Mouse (Mus musculus) myocyte (in vitro differentiated cells): ENCODE results near the gene Olfr692.

Experiments used
- CEBPB ChIP-seq: IDR thresholded peaks from 2 replicates; pipeline ENCODE4 v1.6.1; 2011; ENCODE audit warnings: mild to moderate bottlenecking, moderate library complexity; ENCODE audit not compliant: poor library complexity, insufficient read depth, severe bottlenecking
- E2F4 ChIP-seq: IDR thresholded peaks from one replicate; pipeline ENCODE4 v1.6.1; 2011; ENCODE audit warnings: mild to moderate bottlenecking, control low read depth, moderate library complexity; ENCODE audit not compliant: insufficient read depth
- MAX ChIP-seq: IDR thresholded peaks from one replicate; pipeline ENCODE4 v1.6.1; 2011; ENCODE audit warnings: low read depth, mild to moderate bottlenecking, control low read depth
- MYOG ChIP-seq, 3 experiments: IDR thresholded peaks; one replicate each; pipeline ENCODE4 v1.6.1; 2011; ENCODE audit warnings: control low read depth in 2 of 3, low read depth in 2 of 3, mild to moderate bottlenecking in 2 of 3; ENCODE audit not compliant: insufficient read length in 2 of 3, control insufficient read depth in 1 of 3, insufficient read depth in 1 of 3
- POLR2A ChIP-seq: IDR thresholded peaks from one replicate; pipeline ENCODE4 v1.6.1; 2011; ENCODE audit warnings: low read depth, mild to moderate bottlenecking, control low read depth, moderate library complexity; ENCODE audit not compliant: insufficient read length
- SRF ChIP-seq: IDR thresholded peaks from one replicate; pipeline ENCODE4 v1.6.1; 2011; ENCODE audit warnings: low read depth; ENCODE audit not compliant: control insufficient read depth, insufficient read length
- TCF12 ChIP-seq: IDR thresholded peaks from one replicate; pipeline ENCODE4 v1.6.1; 2011; ENCODE audit warnings: mild to moderate bottlenecking, control low read depth; ENCODE audit not compliant: poor library complexity, insufficient read depth, severe bottlenecking
- USF1 ChIP-seq: IDR thresholded peaks from one replicate; pipeline ENCODE4 v1.6.1; 2011; ENCODE audit warnings: low read depth, mild to moderate bottlenecking, control low read depth, moderate library complexity

GRCm38 (mm10) chr7:105368521-105368920 lies 491 bp downstream of the Olfr692 start:
- no peak for TF ChIP-seq MAX
- TF ChIP-seq TCF12: no peak
- no peak for TF ChIP-seq E2F4
- no peak for TF ChIP-seq POLR2A
- no peak for TF ChIP-seq MYOG (IDR thresholded peaks at IDR 0.05; ENCODE audit: control insufficient read depth in 1 of 3, insufficient read depth in 1 of 3, insufficient read length in 2 of 3, low read depth in 2 of 3)
- TF ChIP-seq USF1: no peak
- TF ChIP-seq SRF: no peak
- TF ChIP-seq CEBPB: no peak
